7 mouse cellular contexts compared by ENCODE assay signal in the genomic region with DNA sequence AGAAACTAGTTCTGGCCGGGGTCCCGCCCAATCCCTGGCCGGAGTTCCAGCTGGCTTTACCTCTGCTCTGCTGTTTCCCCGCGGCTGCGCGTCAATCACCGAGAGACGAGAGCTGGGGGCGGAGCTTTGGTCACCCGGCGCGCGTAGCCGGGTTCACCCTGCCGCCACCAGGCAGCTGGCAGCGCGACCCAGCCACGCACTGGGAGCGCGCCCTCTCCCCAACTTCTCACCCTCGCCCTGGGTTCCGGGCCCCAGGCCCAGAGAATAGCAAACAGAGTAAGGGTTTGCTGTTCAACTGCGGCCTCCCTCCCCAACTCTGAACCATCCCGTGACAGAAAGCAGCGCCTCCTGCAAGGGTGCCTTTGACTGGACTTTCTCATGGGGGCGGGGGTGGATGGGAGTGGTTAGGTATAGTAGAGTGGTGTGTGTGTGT. TPM values are rescaled to one million over a fixed set of nuclear protein-coding genes. Genes with fewer than 3 reads are reported as not detected.
DNase-seq lines count a peak whose midpoint lies in the region; ATAC-seq lines count a peak whose summit lies in the region.

No protein-coding gene starts in this region.

- peak overlapping the region; percentile 91 for H3K27ac ChIP-seq in hindbrain, embryonic 16.5 days (ENCODE audit: low read depth, low read length)

- ATAC-seq in hindbrain, embryonic 16.5 days, result peak; percentile 78
- ATAC-seq in megakaryocyte progenitor cell, adult 5-6 weeks (replicated peaks; ENCODE audit: poor library complexity), result peak; percentile 54

- H3K27me3 ChIP-seq in hindbrain, embryonic 16.5 days (replicated peaks; ENCODE audit: control insufficient read depth, insufficient read depth, low read length), result no peaks in the 10 kb centered on the region

- DNase-seq in MEL-GATA-1-ER (ENCODE audit: extremely low read depth, low read depth), result peak; percentile 59
- DNase-seq in brain, adult 2 months (ENCODE audit: low read depth, low spot score), result peak; percentile 80
- peak; percentile 61 to 70 for DNase-seq in frontal cortex, postnatal 25 days (ENCODE audit: low spot score in 2 of 2)
- peak; percentile 80 to 83 for DNase-seq in left cerebral cortex, postnatal 36 days (ENCODE audit: low spot score in 2 of 2)
- peak; percentile 47 for DNase-seq in skeletal muscle tissue, adult 2 months (ENCODE audit: low read depth, low spot score)

- no peaks in the 10 kb centered on the region for H3K4me1 ChIP-seq in hindbrain, embryonic 16.5 days (ENCODE audit: control insufficient read depth, insufficient read depth, low read depth, low read length)

- no peaks in the 10 kb centered on the region for H3K36me3 ChIP-seq in hindbrain, embryonic 16.5 days (ENCODE audit: control insufficient read depth, insufficient read depth, low read length)

- WGBS in hindbrain, embryonic 16.5 days, result under 1% methylated on average over 27 of the region's 27 CpGs

- no peaks in the 10 kb centered on the region for H3K9me3 ChIP-seq in hindbrain, embryonic 16.5 days (ENCODE audit: control insufficient read depth, low read length)

- peak overlapping the region; percentile 59 for H3K4me3 ChIP-seq in hindbrain, embryonic 16.5 days (ENCODE audit: low read length)

- peak overlapping the region; percentile 64 for H3K4me2 ChIP-seq in hindbrain, embryonic 16.5 days (ENCODE audit: low read length)

- intact Hi-C loops in left cerebral cortex, postnatal 36 days (cut with DNase I), result loop anchor here (5.0 to 10.0 kb wide), 3 partner anchors 105 to 1442 kb away; no protein-coding TSS in a partner anchor

- H3K9ac ChIP-seq in hindbrain, embryonic 16.5 days (ENCODE audit: low read depth, low read length), result peak overlapping the region; percentile 66

RNA-seq across cellular contexts. Expression of a gene that starts 1.4 kb away (rescaled TPM):
- 128 and 131 TPM in 2 replicates for polyA plus RNA-seq in hindbrain, embryonic 16.5 days (2015; fragmentation: Nextera tagmentation; extraction: Ambion mirVana)
- total RNA-seq in left cerebral cortex, postnatal 36 days (2021), result 100 to 1,000 TPM; 100 to 123 TPM
- total RNA-seq in megakaryocyte progenitor cell, adult 5-6 weeks (2015), result not detected in 2 replicates
- total RNA-seq in megakaryocyte progenitor cell, adult 5-6 weeks (2017), result not detected in 2 replicates

Comparison
In these comparisons a context has a peak if more than half of its experiments do, and no peak if none do; other contexts are left out.
1. Peak in every context shown above with its lines: DNase-seq, ATAC-seq, H3K4me3 ChIP-seq and H3K27ac ChIP-seq.
2. RNA of a gene that starts 1.4 kb away (total RNA-seq): 100 to 123 TPM in left cerebral cortex, postnatal 36 days; not detected in megakaryocyte progenitor cell, adult 5-6 weeks; every median in the first group is over 100 times any median in the second.